Mouse (Mus musculus) midbrain, embryonic 11.5 days (tissue): ENCODE results near the gene Arrdc1. TPM values are rescaled to one million over a fixed set of nuclear protein-coding genes. Genes with fewer than 3 reads are reported as not detected.

Source experiments
- ATAC-seq: fragments of 200-750 bp; cut with Nextera tagmentation; 2 replicates; pipeline ENCODE4 v1.8.0; 2017; ENCODE audit warnings: moderate TSS enrichment, moderate library complexity; ENCODE audit not compliant: low FRiP score
- DNase-seq: peaks from one replicate; pipeline ENCODE4 v3.0.0; 2015; ENCODE audit warnings: low spot score; ENCODE audit errors: missing footprints
- H3K27ac ChIP-seq: fragments of 300-500 bp; sonication (generic); 2 replicates; pipeline ENCODE4 v1.5.1; 2014; ENCODE audit warnings: low read depth, low read length
- H3K27me3 ChIP-seq: fragments of 300-500 bp; sonication (generic); 2 replicates; pipeline ENCODE4 v1.6.1; 2014; ENCODE audit warnings: mild to moderate bottlenecking, low read length, moderate library complexity, mixed read lengths; ENCODE audit not compliant: control insufficient read depth, insufficient read depth
- H3K36me3 ChIP-seq: fragments of 300-500 bp; sonication (generic); 2 replicates; pipeline ENCODE4 v1.6.1; 2014; ENCODE audit warnings: mild to moderate bottlenecking, low read length, moderate library complexity, mixed read lengths; ENCODE audit not compliant: control insufficient read depth, insufficient read depth
- H3K4me1 ChIP-seq: fragments of 300-500 bp; sonication (generic); 2 replicates; pipeline ENCODE4 v1.6.1; 2014; ENCODE audit warnings: low read length; ENCODE audit not compliant: control insufficient read depth, insufficient read depth
- H3K4me2 ChIP-seq: fragments of 300-500 bp; sonication (generic); 2 replicates; pipeline ENCODE4 v1.6.1; 2014; ENCODE audit warnings: mild to moderate bottlenecking, moderate library complexity
- H3K4me3 ChIP-seq: fragments of 300-500 bp; sonication (generic); 2 replicates; pipeline ENCODE4 v1.5.1; 2014; ENCODE audit warnings: low read depth, low read length
- H3K9ac ChIP-seq: fragments of 300-500 bp; sonication (generic); 2 replicates; pipeline ENCODE4 v1.6.1; 2014; ENCODE audit warnings: low read length
- H3K9me3 ChIP-seq: fragments of 300-500 bp; sonication (generic); 2 replicates; pipeline ENCODE4 v1.6.1; 2016; ENCODE audit warnings: low read length; ENCODE audit not compliant: control insufficient read depth
- WGBS: fragments of 180-500 bp; shearing (Covaris S2); extraction: QIAGEN DNeasy Blood & Tissue Kit; methylation state at CpG from one replicate; pipeline ENCODE4 v1.1.7; 2014; 5-methylcytosine and 5-hydroxymethylcytosine counted together
- microRNA-seq: library from miRNA; unstranded; fragments of <30 nt; microRNA quantifications from one replicate; pipeline ENCODE4, GENCODE M21; 2017
- polyA plus RNA-seq: library from polyadenylated mRNA; unstranded; fragments of >200 nt; fragmentation: Nextera tagmentation; extraction: Ambion mirVana; gene quantifications from 2 replicates; pipeline ENCODE4 v1.2.1, GENCODE M21; 2014

Gene Arrdc1
- polyA plus RNA-seq, 1 experiment from 2014 or later, result 11.6 TPM

- Histone ChIP-seq H3K4me2 (no peak overlapping the region), H3K9ac (no peak overlapping the region), H3K4me3 (no peak overlapping the region), H3K4me1 (no peaks in the 10 kb centered on the region), H3K27me3 (no peaks in the 10 kb centered on the region), H3K27ac (no peak overlapping the region), H3K9me3 (no peaks in the 10 kb centered on the region), H3K36me3 (no peaks in the 10 kb centered on the region)
- ATAC-seq (no peak), DNase-seq (no peak)
- 94% methylated on average over 5 of the region's 5 CpGs for whole genome bisulfite sequencing
Observed at GRCm38 (mm10) chr2:24892318-24892717, 42.7 kb downstream of the Arrdc1 start.

GRCm38 (mm10) chr2:24890541-24891447 is 44.3 kb downstream of the Arrdc1 start:
- Histone ChIP-seq H3K27me3 (no peaks in the 10 kb centered on the region), H3K4me2 (no peak overlapping the region), H3K4me3 (no peak overlapping the region), H3K9ac (no peak overlapping the region), H3K9me3 (no peaks in the 10 kb centered on the region), H3K36me3 (no peaks in the 10 kb centered on the region), H3K27ac (no peak overlapping the region), H3K4me1 (no peaks in the 10 kb centered on the region)
- WGBS, result 79% methylated on average over 6 of the region's 6 CpGs
- no peak for ATAC-seq
- peak; percentile 68 for DNase-seq

- peak; percentile 70 for DNase-seq
- H3K9me3 ChIP-seq, result no peaks in the 10 kb centered on the region
- H3K27ac ChIP-seq, result no peak overlapping the region
- no peak overlapping the region for H3K4me2 ChIP-seq
- 92% methylated on average over 5 of the region's 5 CpGs for WGBS
- no peaks in the 10 kb centered on the region for H3K27me3 ChIP-seq
- no peak overlapping the region for H3K4me3 ChIP-seq
- peaks cover 3% of the 10 kb centered on the region; the same call in 1 of the 2 replicates for H3K36me3 ChIP-seq
- H3K9ac ChIP-seq, result no peak overlapping the region
- no peaks in the 10 kb centered on the region for H3K4me1 ChIP-seq
- ATAC-seq, result no peak
Observed at GRCm38 (mm10) chr2:24888895-24889294, 46.2 kb downstream of the Arrdc1 start.

- H3K9me3 ChIP-seq, result no peaks in the 10 kb centered on the region
- H3K27ac ChIP-seq, result no peak overlapping the region
- ATAC-seq, result no peak
- H3K36me3 ChIP-seq, result peaks cover 10% of the 10 kb centered on the region
- no peak overlapping the region for H3K9ac ChIP-seq
- H3K4me1 ChIP-seq, result no peaks in the 10 kb centered on the region
- WGBS, result 91% methylated on average over 2 of the region's 2 CpGs
- no peak for DNase-seq
- no peak overlapping the region for H3K4me3 ChIP-seq
- H3K4me2 ChIP-seq, result no peak overlapping the region
- no peaks in the 10 kb centered on the region for H3K27me3 ChIP-seq
Observed at GRCm38 (mm10) chr2:24880686-24881085, 54.4 kb downstream of the Arrdc1 start.

Small RNAs within 50 kb of the gene (microRNA-seq; reads per million reads assigned to microRNA genes)
- gene Gm22875, result not detected

Other genes with a start within 250 kb of the Arrdc1 start
- gene Cacna1b, start 172.1 kb downstream of the Arrdc1 start, polyA plus RNA-seq, result 1.2 and 1.7 TPM in 2 replicates
- gene Ehmt1, start 15.6 kb downstream of the Arrdc1 start, polyA plus RNA-seq, result 95.8 and 96.5 TPM in 2 replicates
- 32.9 and 33.7 TPM in 2 replicates for gene Zmynd19, start 14.5 kb upstream of the Arrdc1 start, polyA plus RNA-seq
- 32.6 and 33.0 TPM in 2 replicates for gene Dph7, start 27.1 kb upstream of the Arrdc1 start, polyA plus RNA-seq
- 154 and 163 TPM in 2 replicates for gene Mrpl41, start 39.8 kb upstream of the Arrdc1 start, polyA plus RNA-seq
- gene Pnpla7, start 40.8 kb upstream of the Arrdc1 start, polyA plus RNA-seq, result 3.1 and 4.5 TPM in 2 replicates
- 34.2 and 34.7 TPM in 2 replicates for gene Nsmf, start 119.1 kb upstream of the Arrdc1 start, polyA plus RNA-seq
- not detected in 2 replicates for gene Entpd8, start 145.1 kb upstream of the Arrdc1 start, polyA plus RNA-seq
- not detected in 2 replicates for gene Noxa1, start 159.9 kb upstream of the Arrdc1 start, polyA plus RNA-seq
- 60.3 and 63.9 TPM in 2 replicates for gene Nrarp, start 245.5 kb upstream of the Arrdc1 start, polyA plus RNA-seq